Mouse (Mus musculus) telencephalon, adult 2 months (tissue): Measurements from ENCODE around the gene Sbno1.
"Not testable (repeated sequence)": the region's sequence is repeated elsewhere in the genome, so short reads cannot be mapped to it uniquely, and the experiment has no call there.

Source experiments
- DNase-seq: peaks from one replicate; pipeline ENCODE4 v3.0.0-alpha.2; 2011; ENCODE audit warnings: low read depth, low spot score

Gene Sbno1

DNA sequence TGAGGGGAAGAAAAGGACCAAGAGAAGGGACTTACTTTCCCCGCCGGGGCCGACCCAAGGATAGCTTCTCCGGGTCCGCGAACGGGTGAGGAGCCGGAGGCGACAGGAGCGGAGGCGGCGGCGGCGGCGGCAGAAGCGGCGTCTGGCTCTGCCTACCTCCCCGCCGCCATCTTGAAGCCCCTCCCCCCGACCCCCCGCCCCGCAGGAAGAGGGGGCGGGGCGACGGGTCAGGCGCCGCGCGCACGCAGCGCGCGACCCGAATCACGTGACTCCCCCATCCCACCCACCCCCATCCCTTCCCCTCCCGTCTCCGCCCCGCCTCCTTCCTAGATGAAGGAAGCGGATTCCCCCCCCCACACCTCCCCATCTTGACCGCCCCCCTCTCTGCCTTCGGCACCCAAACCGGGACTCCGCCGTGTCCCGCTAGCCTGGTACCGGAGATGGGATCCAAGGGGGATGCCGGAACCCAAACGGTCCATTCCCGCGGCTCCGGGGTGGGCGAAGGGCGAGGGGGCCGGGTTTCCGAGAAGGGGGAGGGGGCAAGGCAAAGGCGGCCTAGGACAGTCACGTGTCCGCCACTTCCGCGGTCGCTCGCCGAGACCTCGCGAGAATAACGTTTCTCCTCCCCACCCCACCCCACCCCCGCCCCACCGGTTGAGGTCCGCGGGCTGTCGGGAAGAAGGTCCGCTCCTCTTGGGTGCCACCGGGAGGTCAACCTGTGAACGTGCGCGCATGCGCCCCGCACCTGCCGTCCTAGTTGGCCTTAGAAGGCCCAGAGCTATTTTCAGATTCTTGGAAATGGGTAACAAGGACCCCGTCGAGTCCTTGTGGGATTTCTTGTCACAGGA is at the start of gene Sbno1:
Gene Sbno1, minus strand, starts transcription at position 590 of the 848 bp plus-strand sequence.
- peak; percentile 95 for DNase-seq

DNA sequence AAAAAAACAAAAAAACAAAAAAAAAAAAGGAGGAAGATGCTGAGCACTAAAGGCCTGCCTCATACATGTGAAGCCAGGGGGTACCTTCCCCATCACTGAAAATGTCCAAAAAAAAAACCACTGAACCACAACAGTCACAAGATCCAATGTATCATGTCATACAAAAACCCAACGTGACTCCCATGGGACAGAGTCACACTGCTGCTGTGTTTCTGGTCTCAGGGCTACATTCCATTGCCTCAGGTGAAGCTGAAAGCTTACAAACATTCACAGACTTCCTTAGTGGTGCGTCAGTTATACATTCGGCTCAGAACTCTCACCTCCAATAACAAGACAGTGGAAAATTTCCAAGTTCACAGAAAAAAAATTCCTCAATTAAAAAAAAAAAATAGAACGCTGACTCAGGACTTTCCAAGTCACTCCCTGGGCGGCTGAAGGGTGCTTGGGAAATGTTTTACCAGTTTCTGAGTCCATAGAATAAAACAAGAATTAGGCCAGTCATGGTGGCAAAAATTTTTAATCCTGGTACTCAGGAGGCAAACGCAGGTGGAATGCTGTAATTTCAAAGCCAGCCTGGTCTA is 44.9 kb upstream of the Sbno1 start:
- no peak for DNase-seq

DNA sequence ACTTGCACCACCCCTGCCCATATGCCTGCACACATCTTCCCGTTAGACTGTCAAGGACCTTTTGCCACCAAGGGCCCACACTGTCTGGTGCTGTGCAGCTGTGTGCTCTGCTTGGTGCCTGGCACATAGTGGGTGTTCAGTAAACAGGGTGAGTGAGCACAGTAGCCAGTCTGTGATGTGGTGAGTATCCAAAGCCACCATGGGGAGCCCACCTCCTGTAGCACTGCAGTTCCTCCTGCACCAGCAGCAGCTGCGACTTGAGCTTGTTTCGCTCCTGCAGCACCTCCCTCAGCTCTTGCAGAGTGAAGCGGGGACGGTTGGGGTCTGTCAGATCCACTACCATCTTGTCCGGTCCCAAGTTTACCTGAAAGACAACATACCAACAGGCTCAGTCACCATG is 43.7 kb upstream of the Sbno1 start:
- no peak for DNase-seq

DNA sequence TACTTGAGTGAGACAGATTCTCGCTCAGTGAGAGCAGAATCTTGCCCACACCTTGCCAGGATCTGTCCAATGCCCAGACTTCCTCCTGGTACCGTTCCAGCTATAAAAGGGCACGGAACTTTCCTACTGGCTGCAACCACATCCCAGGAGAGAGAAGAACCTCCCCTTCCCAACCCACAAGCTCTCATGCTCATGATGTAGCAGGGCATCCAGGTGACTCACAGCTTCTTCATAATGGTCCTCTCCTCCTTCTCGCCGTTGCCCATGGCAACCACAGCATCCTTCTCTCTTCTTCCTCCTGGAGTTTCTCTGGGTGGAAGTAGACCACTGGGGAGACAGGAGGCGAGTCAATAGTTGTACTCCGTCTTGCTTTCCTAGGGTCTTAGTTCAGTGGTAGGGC is 42.6 kb upstream of the Sbno1 start:
- peak; percentile 38 for DNase-seq

DNA sequence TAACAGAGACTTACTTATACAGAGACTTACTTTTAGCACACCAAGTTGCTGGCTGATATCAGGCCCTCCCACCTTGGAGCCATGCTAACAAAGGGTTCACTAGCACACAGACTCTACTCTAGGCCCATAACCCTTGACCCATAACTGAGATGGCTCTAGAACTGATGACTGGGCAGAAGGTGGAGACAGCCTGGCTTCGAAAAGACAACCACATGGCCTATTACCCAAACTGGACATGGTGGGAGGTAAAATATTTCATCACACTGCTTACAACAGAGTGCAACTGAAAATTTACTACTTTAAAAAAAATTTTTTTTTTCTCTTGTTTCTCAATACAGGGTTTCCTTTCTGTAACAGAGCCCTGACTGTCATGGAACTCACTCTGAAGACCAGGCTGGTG is 42.0 kb upstream of the Sbno1 start:
- no peak for DNase-seq

DNA sequence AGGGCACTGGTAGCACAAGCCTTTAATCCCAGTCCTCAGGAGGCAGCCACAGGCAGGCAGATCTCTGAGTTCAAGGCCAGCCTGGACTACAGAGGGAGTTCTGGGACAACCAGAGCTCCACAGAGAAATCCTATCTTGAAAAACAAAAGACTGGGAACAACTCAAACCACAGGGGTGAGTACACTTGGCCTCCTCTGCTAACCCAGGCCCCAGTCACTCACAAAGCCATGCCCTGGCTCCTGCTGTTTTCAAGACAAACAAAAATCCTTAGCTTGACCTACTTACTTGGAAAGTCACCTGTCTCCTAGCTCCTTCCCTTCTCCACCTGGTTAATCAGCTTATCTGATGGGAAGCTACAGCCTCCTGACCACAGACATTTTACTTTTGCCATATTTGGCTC is 39.1 kb upstream of the Sbno1 start:
- no peak for DNase-seq

DNA sequence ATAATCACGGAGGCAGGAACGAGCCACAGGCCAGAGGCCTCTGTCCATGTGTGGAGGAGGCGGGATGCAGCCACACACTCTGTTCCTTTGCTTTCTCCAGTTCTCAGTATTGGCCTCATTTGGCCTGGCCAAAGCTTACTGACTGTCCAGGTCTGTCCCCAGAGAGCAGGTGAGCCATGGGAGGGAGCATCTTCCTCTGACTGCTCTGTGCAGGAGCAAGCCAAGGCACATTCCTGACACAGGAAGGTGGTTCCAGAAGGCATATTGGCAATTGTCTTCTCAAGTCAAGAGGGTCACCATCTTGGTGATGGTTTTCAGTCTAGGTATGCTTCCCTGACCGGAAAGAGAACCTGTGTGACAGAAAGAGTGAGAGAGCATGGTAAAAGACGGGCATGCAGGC is 37.7 kb upstream of the Sbno1 start:
- DNase-seq: no peak

DNA sequence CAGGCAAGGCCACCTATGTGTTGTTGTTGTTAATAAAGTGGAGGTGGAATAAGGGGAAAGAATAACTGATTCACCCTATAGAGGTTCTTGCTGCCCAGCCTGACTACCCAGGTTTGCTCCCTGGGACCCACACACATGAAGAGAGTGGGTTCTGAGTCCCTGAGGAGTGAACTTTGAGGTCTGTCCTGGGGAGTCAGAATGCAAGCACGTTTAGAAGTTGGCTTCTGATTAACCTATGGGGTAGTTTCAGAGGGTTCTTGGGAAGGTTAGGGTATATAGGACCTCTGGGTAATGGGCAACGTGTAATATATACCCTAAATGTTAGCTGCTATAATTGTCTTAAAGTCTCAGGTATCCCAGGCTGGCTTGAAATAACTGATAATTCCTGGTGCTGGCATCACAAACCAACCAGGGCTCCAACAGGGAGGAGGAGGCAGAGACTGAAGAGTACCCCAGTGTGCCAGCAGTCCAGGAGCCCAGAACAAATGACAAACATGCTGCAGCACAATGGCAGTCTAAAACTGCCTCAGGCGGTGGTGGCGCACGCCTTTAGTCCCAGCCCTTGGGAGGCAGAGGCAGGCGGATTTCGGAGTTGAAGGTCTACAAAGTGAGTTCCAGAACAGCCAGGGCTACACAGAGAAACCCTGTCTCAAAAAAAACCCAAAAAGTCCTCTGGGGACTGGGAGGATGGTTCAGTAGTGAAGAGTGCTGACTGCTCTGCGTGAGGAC is 36.7 kb upstream of the Sbno1 start:
- DNase-seq: no peak

DNA sequence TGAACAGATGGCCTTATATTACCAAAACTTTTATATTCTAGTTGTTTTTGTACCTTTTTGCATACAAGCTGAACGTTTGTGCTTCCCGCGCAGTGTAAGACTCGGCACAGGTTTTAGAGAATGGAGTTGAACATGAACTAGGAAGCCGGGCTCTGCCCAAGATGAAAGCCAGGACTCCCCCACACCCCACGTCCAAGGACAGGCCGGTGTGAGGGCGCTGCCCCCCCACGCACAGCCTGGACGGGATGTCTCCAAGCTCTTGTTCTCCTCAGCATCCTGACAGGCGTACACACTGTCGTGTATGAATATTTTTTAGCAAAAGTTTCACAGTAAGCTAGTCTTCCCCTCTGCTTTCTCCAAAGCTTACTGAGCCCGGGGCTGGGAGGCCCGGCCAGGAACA is 35.1 kb upstream of the Sbno1 start:
- DNase-seq: not testable (repeated sequence)

DNA sequence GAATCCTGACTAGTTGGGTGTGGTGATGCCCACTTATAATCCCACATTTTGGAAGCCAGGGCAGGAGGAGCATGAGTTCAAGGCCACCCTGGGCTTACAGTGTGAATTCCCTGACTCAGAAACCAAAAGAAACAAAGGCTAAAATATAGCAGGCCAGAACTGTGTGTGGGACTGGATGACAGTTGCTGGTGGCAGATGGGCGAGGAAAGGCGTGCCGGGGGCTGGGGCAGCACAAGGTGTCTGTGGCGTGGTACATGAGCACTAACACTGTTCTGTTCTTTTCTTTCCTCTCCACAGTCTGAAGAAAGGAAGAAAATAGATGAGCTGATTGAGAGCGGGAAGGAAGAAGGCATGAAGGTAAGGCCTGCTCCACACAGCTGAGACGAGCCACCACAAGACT is 31.0 kb upstream of the Sbno1 start:
- DNase-seq: no peak

DNA sequence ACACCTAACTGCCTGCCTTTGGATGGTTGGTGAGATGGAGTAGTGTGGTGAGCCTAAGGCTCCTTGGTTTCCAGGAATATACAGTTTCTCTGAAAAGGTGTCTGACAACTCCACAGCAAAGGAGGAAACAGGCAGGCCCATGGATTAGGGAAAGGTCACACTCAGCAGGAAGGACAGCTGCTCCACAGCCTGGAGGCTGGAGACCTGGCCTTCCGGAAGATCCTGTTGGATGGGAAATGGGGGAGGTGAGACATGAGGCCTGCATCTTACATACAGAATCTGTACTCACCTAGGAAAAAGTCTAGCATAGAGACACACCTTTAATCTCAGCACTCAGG is 28.2 kb upstream of the Sbno1 start:
- DNase-seq: no peak

DNA sequence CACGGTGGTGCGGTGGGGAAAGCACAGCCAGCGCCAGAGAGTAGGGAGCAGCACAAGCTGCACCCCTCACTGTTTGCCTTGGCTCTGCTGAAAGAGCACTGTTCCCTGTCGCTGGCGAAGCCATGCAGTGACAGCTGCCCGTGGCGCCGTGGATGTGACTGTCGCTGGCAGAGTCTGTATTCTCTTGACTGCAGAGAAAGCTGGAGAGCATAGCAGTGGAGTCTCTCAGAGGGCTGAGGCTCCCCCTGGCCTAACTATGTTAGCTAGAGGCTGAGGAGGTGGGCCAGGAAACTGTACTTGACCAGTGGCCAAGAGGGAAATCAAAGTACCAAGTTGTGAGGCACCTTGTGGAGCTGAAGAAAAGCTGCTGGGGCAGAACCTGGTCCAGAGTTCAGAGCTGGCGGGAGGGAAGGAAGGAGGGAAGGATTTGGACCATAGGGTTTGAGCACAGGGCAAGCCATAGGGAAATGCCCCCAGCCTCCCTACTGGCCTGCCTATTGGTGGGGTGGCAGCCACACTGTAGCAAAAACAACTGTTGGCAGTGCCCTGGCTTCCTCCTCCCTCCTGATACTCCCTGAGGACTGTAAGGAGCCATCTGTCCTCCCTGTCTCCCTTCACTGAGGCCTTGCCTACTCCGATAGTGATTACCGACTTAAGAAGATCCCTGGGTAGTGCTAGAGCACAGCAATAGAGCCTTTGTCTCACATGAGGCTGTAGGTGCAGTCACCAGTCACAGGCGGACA is 27.7 kb upstream of the Sbno1 start:
- DNase-seq: no peak

DNA sequence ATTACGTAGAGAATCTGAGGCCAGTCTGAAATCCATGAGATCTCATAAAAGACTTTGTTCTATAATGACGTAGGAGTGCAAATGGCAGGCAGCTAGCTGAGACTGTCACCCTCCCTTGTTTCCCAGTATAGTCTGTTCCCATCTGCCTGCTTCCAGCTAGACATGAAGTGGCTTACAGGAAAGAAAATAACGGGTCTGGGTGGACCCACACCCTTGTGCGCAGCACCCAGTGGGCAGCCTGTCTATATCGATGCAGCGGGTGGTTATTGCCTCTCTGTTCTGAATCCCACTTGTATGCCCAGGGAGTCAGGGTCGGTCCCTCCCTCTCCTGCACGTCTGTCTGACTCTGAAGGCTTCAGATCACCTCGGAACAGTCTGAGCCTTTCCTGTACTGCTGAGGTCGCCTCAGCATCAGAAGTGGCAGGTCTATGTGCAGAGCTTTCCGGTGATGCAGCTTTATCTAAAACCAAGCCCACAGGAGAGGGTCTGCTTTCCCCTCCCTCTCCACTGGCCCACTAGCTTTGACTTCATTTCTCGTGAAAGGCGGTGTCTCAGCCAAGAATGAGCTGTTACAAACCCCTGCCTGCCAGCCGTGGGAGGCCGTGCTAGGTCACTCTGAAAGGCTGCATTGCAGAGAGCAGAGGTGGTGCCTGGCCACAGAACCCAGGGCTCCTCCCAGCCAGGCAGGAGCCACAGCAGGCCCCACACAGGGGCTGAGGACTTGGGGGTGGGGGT is 26.9 kb upstream of the Sbno1 start:
- DNase-seq: peak; percentile 83

DNA sequence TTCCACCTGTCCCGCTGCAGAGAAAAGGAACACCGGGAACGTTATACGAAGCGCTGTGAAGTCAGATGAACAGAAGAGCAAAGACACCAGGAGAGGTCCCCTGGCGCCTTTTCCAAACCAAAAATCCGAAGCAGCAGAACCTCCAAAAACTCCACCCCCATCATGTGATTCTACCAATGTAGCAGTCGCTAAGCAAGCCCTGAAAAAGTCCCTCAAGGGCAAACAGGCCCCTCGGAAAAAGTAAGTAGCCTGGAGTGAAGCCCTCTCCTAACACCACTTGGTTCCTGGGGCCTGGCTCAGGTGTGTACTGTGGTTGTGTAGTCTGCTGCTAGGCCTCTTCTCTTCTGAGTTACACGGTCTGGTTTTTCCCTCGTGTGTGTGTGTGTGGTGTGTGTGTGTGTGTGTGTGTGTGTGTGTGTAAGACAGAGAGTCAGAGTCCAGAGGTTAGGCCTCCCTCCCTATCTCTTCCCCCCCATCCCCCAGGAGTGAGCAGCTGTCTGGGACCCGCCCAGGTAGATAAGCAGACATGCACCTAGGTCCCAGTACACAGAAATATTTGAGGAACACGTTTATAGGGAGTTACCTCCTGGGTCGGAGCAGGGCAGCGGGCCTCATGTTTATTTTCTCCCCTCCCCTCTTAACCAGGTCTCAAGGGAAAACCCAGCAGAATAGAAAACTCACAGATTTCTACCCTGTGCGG is 25.0 kb upstream of the Sbno1 start:
- DNase-seq: no peak

DNA sequence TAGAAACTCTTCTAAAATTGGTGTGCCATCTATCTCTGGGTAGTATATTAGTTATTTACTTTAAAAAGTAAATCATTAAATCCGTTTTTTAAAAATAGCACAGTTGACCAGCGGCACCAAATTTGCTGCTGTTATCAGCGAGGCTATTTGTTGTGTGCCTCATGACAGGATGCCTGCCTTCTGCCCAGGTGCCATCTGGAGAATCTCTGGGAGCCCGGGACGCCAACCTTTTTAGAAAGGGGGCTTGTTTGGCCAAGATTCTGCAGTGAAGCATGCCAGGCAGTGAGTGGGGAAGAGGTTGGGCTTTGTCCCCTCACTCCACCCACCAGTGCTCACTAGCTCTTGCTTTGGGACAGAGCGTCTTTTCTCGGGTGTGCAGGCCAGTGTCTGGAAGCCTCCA is 24.2 kb upstream of the Sbno1 start:
- DNase-seq: no peak

DNA sequence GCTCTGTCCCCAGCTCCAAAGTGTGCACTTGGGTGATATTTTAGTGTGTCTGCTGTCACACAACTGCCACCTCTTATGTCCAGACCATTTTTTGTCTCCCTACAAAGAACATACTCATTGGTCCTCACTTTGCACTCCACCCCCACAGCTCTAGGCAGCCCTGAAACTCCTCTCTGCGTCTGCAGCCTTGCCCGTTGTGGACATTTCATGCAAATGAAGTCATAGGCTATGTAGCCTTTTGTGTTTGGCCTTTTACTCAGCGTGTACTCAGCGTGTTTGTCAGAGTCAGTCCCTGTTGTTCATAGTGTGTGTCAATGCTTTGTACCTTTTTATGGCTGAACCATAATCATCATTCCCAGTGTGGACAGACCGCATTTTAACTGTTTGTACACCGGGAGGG is 23.7 kb upstream of the Sbno1 start:
- DNase-seq: no peak

DNA sequence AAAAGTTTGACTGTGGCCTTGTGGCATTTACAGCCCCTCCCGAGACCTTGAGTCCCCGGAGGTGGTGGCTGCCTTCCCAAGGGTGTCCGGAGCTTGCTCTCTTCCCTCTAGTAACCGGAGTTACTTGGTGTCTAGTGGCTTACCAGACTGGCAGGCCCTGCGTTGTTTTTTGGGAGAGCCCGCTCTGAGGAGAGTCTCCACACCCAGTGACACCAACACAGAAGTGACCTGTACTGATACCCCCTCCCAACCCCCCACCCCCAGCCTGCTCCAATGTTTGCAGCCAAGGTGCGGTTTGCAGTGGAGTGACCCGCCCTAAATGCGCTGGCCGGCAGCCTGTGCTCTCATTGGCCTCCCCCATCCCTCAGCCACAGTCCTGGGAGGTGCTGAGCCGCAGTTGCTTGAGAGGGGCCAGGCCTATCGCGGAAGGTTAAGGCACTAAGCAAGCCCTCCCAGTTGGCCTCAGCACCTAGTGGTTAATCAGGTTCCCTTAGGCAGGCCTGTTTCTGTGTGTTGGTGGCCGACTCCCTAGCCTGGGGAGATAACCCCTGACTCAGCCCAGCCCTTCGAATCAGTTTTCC is 20.6 kb upstream of the Sbno1 start:
- no peak for DNase-seq

DNA sequence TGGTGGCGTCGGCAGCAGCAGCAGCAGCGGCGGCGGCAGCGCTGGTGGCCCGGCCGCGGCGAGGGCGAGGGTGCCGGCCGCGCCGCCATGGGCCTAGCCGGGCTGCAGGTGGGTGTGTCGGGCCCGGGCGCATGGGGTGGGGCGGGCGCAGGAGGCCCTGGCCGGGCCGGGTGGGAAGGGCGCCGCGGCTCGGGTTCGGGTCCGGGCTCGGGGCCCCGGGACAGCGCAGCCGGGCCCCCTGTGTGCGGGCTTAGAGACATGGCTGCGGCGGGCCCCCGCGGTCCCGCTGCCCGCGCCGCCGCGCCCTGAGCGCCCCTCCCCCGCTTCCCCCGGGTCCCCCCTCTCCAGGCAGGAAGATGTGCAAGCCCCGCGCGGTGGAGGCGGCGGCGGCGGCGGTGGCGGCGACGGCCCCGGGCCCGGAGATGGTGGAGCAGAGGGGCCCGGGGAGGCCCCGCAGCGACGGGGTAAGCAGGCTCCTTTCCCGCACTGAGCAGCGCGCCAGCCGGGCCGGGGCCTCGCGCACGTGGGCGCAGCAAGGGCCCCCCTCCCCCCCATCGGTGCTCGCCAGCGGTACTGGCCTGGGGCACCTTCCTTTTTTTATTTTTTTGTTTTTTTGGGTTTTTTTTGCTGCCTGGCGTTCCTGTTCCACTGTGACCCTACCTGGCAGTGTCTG is 20.0 kb upstream of the Sbno1 start:
- DNase-seq: no peak

DNA sequence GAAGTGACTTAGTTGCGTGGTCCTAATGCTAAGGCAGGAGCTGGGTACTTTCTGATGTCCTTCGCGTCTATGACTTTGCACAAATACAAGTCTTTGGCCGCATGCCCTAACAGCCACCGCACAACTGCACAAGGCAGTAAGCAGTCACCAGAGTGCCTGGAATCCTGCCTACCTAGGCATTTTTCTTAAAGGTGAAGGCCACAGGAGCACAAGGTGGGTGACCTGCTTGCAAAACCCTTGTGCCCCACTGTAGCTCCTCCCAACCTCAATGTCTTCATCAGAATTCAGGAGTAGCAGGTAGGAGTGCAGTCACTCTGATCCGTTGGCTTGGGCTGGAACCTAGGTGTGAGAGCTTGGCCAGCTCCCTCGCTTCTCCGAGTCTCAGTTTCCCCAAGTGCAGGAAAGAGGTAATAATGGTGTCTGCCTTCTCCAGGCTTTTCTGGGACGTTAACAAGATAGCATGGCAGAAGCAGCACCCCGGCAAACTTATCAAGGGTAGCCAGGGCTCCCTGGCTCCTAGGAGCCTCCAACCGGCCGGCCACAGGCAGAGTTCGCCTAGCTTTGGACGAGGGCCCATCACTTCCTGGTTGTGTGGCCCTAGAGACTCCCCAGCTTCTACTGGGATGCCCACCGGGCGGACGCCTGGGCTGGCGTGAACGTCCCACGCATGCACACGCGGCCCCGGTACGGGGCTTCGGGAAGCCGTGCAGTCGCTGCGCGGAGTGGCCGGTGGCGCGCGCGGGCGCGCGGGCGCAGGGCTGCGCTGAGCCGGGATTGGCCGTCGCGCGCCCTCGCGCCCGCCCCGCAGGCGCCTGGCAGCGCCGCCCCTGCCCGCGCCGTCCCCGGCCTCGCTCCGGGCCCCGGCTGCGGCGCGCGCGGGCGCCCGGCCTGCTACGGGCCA is 19.1 kb upstream of the Sbno1 start:
- DNase-seq: no peak
